Mouse (Mus musculus) frontal cortex, postnatal 36 days (tissue): ENCODE measurements at regions not wholly inside any gene's neighbourhood (a gene's known extent, or its start where the extent isn't known, plus 50 kb on each side); places are given as distances from the start of the nearest gene placed in this dataset.
A peak's percentile ranks its signal among the peaks of the same experiment; 100 is the strongest.

Source experiments
- DNase-seq, 2 experiments: peaks; one replicate each; pipeline ENCODE4 v3.0.0; 2022; ENCODE audit warnings: low spot score in 2 of 2

- DNase-seq = peak in 1 of 2 experiments; percentile 1
Observed at GRCm38 (mm10) chr16:15052389-15052923, 146.1 kb downstream of the Efcab1 start.

- DNase-seq = peak; percentile 20 to 51
Observed at GRCm38 (mm10) chr16:15052924-15053793, 146.8 kb downstream of the Efcab1 start.

- DNase-seq = no peak
Observed at GRCm38 (mm10) chr16:15053840-15054239, 147.4 kb downstream of the Efcab1 start.

GRCm38 (mm10) chr16:15054306-15055001, 148.0 kb downstream of the Efcab1 start:
- DNase-seq = no peak

GRCm38 (mm10) chr16:15055697-15056096, 149.3 kb downstream of the Efcab1 start:
- DNase-seq = no peak

- DNase-seq = no peak
Observed at GRCm38 (mm10) chr16:15070485-15070960, 164.1 kb downstream of the Efcab1 start.

GRCm38 (mm10) chr16:15074407-15074806, 168.0 kb downstream of the Efcab1 start:
- peak in 1 of 2 experiments; percentile 39 for DNase-seq

GRCm38 (mm10) chr16:15083692-15084091, 177.3 kb downstream of the Efcab1 start:
- no peak for DNase-seq

- DNase-seq = no peak
Observed at GRCm38 (mm10) chr16:15084147-15084752, 177.8 kb downstream of the Efcab1 start.

- peak in 1 of 2 experiments; percentile 5 for DNase-seq
Observed at GRCm38 (mm10) chr16:15084753-15085728, 178.6 kb downstream of the Efcab1 start.

- DNase-seq = no peak
Observed at GRCm38 (mm10) chr16:15086556-15086955, 180.2 kb downstream of the Efcab1 start.

GRCm38 (mm10) chr16:15103938-15104337, 197.5 kb downstream of the Efcab1 start:
- DNase-seq = no peak

GRCm38 (mm10) chr16:15107234-15107633, 200.8 kb downstream of the Efcab1 start:
- DNase-seq = no peak

- no peak for DNase-seq
Observed at GRCm38 (mm10) chr16:15113131-15113530, 204.1 kb upstream of the Gm21897 start.

- DNase-seq = no peak
Observed at GRCm38 (mm10) chr16:15113989-15114556, 203.2 kb upstream of the Gm21897 start.

GRCm38 (mm10) chr16:15114574-15115230, 202.6 kb upstream of the Gm21897 start:
- DNase-seq = no peak

- no peak for DNase-seq
Observed at GRCm38 (mm10) chr16:15115386-15115785, 201.9 kb upstream of the Gm21897 start.

- no peak for DNase-seq
Observed at GRCm38 (mm10) chr16:15119799-15120198, 197.5 kb upstream of the Gm21897 start.

- no peak for DNase-seq
Observed at GRCm38 (mm10) chr16:15128996-15129395, 188.3 kb upstream of the Gm21897 start.

GRCm38 (mm10) chr16:15129806-15130205, 187.5 kb upstream of the Gm21897 start:
- DNase-seq = no peak
